Mouse (Mus musculus): ENCODE measurements around the gene Scd2. TPM values are rescaled to one million over a fixed set of nuclear protein-coding genes. Genes with fewer than 3 reads are reported as not detected.

Scd2 gene
- polyA plus RNA-seq, 2 experiments = 80.4 to 84.0 TPM

- Histone ChIP-seq H3K27ac (peak overlapping the region; percentile 51), H3K9me3 (ENCODE audit: control insufficient read depth, low read length) (no peaks in the 10 kb centered on the region), H3K4me2 (ENCODE audit: low read depth) (peak overlapping the region; percentile 89), H3K36me3 (replicated peaks; ENCODE audit: control insufficient read depth, insufficient read depth, low read depth) (peaks cover 11% of the 10 kb centered on the region), H3K9ac (replicated peaks) (no peak overlapping the region), H3K4me1 (replicated peaks; ENCODE audit: control insufficient read depth in 2 of 2, insufficient read depth in 2 of 2, low read length in 1 of 2) (peaks cover 35 to 46% of the 10 kb centered on the region in 2 experiments), H3K27me3 (ENCODE audit: control insufficient read depth, insufficient read depth, low read length) (no peaks in the 10 kb centered on the region), H3K4me3 (ENCODE audit: insufficient read depth in 1 of 2, low read depth in 2 of 2, low read length in 2 of 2) (no peak overlapping the region)
- ATAC-seq (ENCODE audit: insufficient read depth) (no peak), DNase-seq (ENCODE audit: low read depth in 3 of 3, low spot score in 3 of 3) (no peak)
- no peak for TF ChIP-seq CTCF (IDR thresholded peaks at IDR 0.05; ENCODE audit: low read depth)
- TF ChIP-seq EP300 (IDR thresholded peaks at IDR 0.05; ENCODE audit: low read depth) = no peak
- WGBS (ENCODE audit: insufficient replicate concordance) = 69% methylated on average over 2 of the region's 2 CpGs
Observed at GRCm38 (mm10) chr19:44292083-44292482, 1.4 kb upstream of the Scd2 start.

DNA sequence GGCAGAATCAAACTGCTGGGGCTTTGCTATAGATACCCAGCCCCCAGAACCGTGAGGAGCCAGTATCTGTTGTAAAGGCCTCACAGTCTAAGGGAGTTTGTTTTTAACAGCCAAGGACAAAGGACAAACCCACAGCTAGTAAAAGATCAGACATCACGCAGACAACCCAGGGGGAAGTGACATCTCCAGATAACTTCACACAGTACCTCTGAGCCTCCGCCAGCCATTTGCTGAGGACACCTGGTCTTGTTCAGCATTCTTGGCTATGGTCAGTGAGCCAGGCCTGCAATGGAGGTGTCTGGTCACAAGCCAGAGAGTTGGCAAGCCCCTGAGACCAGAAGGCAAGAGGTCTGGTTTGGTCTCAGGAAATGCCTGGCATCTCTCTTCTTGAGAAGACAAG lies 991 bp upstream of the Scd2 start:
- peaks cover 15% of the 10 kb centered on the region for H3K36me3 ChIP-seq (replicated peaks; ENCODE audit: control insufficient read depth, insufficient read depth, low read depth)
- WGBS (ENCODE audit: insufficient replicate concordance) = 15% methylated on average over 3 of the region's 3 CpGs
- H3K27ac ChIP-seq = peak overlapping the region; percentile 51
- H3K4me1 ChIP-seq (replicated peaks; ENCODE audit: control insufficient read depth in 2 of 2, insufficient read depth in 2 of 2, low read length in 1 of 2) = peaks cover 33 to 49% of the 10 kb centered on the region in 2 experiments
- peak overlapping the region; percentile 77 to 81 for H3K4me3 ChIP-seq (ENCODE audit: insufficient read depth in 1 of 2, low read depth in 2 of 2, low read length in 2 of 2)
- peak overlapping the region; percentile 63 for H3K9ac ChIP-seq (replicated peaks)
- ATAC-seq (ENCODE audit: insufficient read depth) (no peak), DNase-seq (ENCODE audit: low read depth in 3 of 3, low spot score in 3 of 3) (no peak)
- H3K27me3 ChIP-seq (ENCODE audit: control insufficient read depth, insufficient read depth, low read length) = no peaks in the 10 kb centered on the region
- H3K4me2 ChIP-seq (ENCODE audit: low read depth) = peak overlapping the region; percentile 89
- H3K9me3 ChIP-seq (ENCODE audit: control insufficient read depth, low read length) = no peaks in the 10 kb centered on the region
- TF ChIP-seq EP300 (IDR thresholded peaks at IDR 0.05; ENCODE audit: low read depth) = no peak
- TF ChIP-seq CTCF (IDR thresholded peaks at IDR 0.05; ENCODE audit: low read depth) = no peak

DNA sequence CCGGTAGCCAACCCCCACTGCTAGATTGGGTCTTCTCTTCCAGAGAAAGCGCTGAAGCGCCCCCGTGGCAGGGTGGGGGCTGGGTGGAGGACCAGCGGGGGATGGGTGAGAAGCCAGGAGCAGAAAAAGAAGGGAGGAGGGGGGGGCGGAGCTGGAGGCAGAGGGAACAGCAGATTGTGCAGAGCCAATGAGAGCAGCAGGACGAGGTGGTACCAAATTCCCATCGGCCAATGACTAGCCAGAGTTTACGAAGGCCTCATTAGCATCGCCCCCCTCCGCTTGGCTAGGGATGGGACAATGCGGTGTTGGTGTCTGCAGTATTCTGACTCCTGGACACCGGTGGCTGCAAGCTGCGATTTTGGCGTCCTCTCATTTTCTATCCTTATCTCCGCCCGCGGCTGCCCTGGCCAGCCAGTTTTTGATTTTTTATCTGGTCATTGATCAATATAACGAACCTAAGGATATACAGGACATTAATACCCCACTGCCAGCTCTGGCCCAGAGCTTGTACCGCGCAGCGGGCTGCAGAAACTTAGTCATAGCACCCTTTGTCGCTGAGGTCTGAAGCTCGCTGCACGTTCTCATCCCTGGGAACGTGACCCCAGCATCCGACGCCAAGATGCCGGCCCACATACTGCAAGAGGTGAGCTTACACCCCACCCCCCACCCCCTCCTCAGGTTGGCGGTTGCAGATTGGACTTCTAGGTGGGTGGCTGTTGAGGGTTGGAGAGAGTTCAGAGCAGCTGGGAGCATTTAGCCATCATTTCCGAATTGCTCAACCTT lies 486 bp downstream of the Scd2 start:
- H3K27me3 ChIP-seq (ENCODE audit: control insufficient read depth, insufficient read depth, low read length) = no peaks in the 10 kb centered on the region
- peak overlapping the region; percentile 83 for H3K9ac ChIP-seq (replicated peaks)
- TF ChIP-seq EP300 (IDR thresholded peaks at IDR 0.05; ENCODE audit: low read depth) (no peak), CTCF (IDR thresholded peaks at IDR 0.05; ENCODE audit: low read depth) (peak; percentile 42; the same call in 1 of the 2 replicates)
- peaks cover 40 to 59% of the 10 kb centered on the region in 2 experiments for H3K4me1 ChIP-seq (replicated peaks; ENCODE audit: control insufficient read depth in 2 of 2, insufficient read depth in 2 of 2, low read length in 1 of 2)
- peak overlapping the region; percentile 89 for H3K4me2 ChIP-seq (ENCODE audit: low read depth)
- ATAC-seq (ENCODE audit: insufficient read depth) (peak; percentile 92), DNase-seq (ENCODE audit: low read depth in 3 of 3, low spot score in 3 of 3) (peak; percentile 88 to 93 (median 90))
- no peaks in the 10 kb centered on the region for H3K9me3 ChIP-seq (ENCODE audit: control insufficient read depth, low read length)
- H3K4me3 ChIP-seq (ENCODE audit: insufficient read depth in 1 of 2, low read depth in 2 of 2, low read length in 2 of 2) = peak overlapping the region; percentile 77 to 81
- peak overlapping the region; percentile 59 for H3K27ac ChIP-seq
- peaks cover 29% of the 10 kb centered on the region for H3K36me3 ChIP-seq (replicated peaks; ENCODE audit: control insufficient read depth, insufficient read depth, low read depth)
- WGBS (ENCODE audit: insufficient replicate concordance) = under 1% methylated on average over 30 of the region's 31 CpGs

- DNase-seq (ENCODE audit: low read depth in 3 of 3, low spot score in 3 of 3) (peak; percentile 78 to 84 (median 81)), ATAC-seq (ENCODE audit: insufficient read depth) (peak; percentile 19; the same call in 1 of the 2 replicates)
- Histone ChIP-seq H3K9ac (replicated peaks) (peak overlapping the region; percentile 83), H3K36me3 (replicated peaks; ENCODE audit: control insufficient read depth, insufficient read depth, low read depth) (peaks cover 33% of the 10 kb centered on the region), H3K27ac (peak overlapping the region; percentile 59), H3K4me3 (ENCODE audit: insufficient read depth in 1 of 2, low read depth in 2 of 2, low read length in 2 of 2) (peak overlapping the region; percentile 77 to 81), H3K4me2 (ENCODE audit: low read depth) (peak overlapping the region; percentile 89), H3K27me3 (ENCODE audit: control insufficient read depth, insufficient read depth, low read length) (no peaks in the 10 kb centered on the region), H3K4me1 (replicated peaks; ENCODE audit: control insufficient read depth in 2 of 2, insufficient read depth in 2 of 2, low read length in 1 of 2) (peaks cover 40 to 62% of the 10 kb centered on the region in 2 experiments), H3K9me3 (ENCODE audit: control insufficient read depth, low read length) (no peaks in the 10 kb centered on the region)
- peak; percentile 99 for TF ChIP-seq CTCF (IDR thresholded peaks at IDR 0.05; ENCODE audit: low read depth)
- no peak for TF ChIP-seq EP300 (IDR thresholded peaks at IDR 0.05; ENCODE audit: low read depth)
- WGBS (ENCODE audit: insufficient replicate concordance) = under 1% methylated on average over 14 of the region's 14 CpGs
Observed at GRCm38 (mm10) chr19:44294588-44295041, 1.1 kb downstream of the Scd2 start.

- ATAC-seq (ENCODE audit: insufficient read depth) (no peak), DNase-seq (ENCODE audit: low read depth in 3 of 3, low spot score in 3 of 3) (no peak)
- Histone ChIP-seq H3K27me3 (ENCODE audit: control insufficient read depth, insufficient read depth, low read length) (no peaks in the 10 kb centered on the region), H3K4me1 (replicated peaks; ENCODE audit: control insufficient read depth in 2 of 2, insufficient read depth in 2 of 2, low read length in 1 of 2) (peaks cover 45 to 67% of the 10 kb centered on the region in 2 experiments), H3K4me2 (ENCODE audit: low read depth) (peak overlapping the region; percentile 89), H3K4me3 (ENCODE audit: insufficient read depth in 1 of 2, low read depth in 2 of 2, low read length in 2 of 2) (peak overlapping the region; percentile 77 to 81), H3K9me3 (ENCODE audit: control insufficient read depth, low read length) (no peaks in the 10 kb centered on the region), H3K9ac (replicated peaks) (peak overlapping the region; percentile 83), H3K27ac (peak overlapping the region; percentile 49), H3K36me3 (replicated peaks; ENCODE audit: control insufficient read depth, insufficient read depth, low read depth) (peaks cover 40% of the 10 kb centered on the region)
- no peak for TF ChIP-seq EP300 (IDR thresholded peaks at IDR 0.05; ENCODE audit: low read depth)
- no peak for TF ChIP-seq CTCF (IDR thresholded peaks at IDR 0.05; ENCODE audit: low read depth)
- 11% methylated on average over 3 of the region's 3 CpGs for WGBS (ENCODE audit: insufficient replicate concordance)
Observed at GRCm38 (mm10) chr19:44295251-44295650, 1.8 kb downstream of the Scd2 start.

Data from liver, embryonic 14.5 days (tissue).